24 mouse cellular contexts compared by ENCODE assay signal in genomic region chr12:82276591-82276990, GRCm38 (mm10).
A peak's percentile ranks its signal among the peaks of the same experiment; 100 is the strongest.
DNase-seq lines count a peak whose midpoint lies in the region; ATAC-seq lines count a peak whose summit lies in the region.
"Had no signal": no experiment of that assay in that cellular context is flagged by ENCODE, and none has a peak within 500 bp of the region (broad histone marks: within the 10 kb centered on the region; RNA-seq: fewer than 3 reads in every experiment).

No protein-coding gene starts in this region.

- H3K4me2 ChIP-seq in neural tube, embryonic 14.5 days (ENCODE audit: low read depth, low read length), result no peak overlapping the region
- H3K4me2 ChIP-seq in neural tube, embryonic 15.5 days, result no peak overlapping the region
- H3K4me2 ChIP-seq: embryonic facial prominence, embryonic 13.5 days; embryonic facial prominence, embryonic 15.5 days; forebrain, embryonic 12.5 days had no signal

- H3K4me1 ChIP-seq in neural tube, embryonic 14.5 days (ENCODE audit: control insufficient read depth, insufficient read depth, low read length), result peaks cover 3% of the 10 kb centered on the region; the same call in 1 of the 2 replicates
- H3K4me1 ChIP-seq in neural tube, embryonic 15.5 days, result peaks cover 8% of the 10 kb centered on the region
- H3K4me1 ChIP-seq: forebrain, embryonic 10.5 days; forebrain, embryonic 12.5 days had no signal

- peak; percentile 44; the same call in 1 of the 2 replicates for ATAC-seq in neural tube, embryonic 14.5 days (ENCODE audit: low read depth)
- no peak for ATAC-seq in neural tube, embryonic 15.5 days (ENCODE audit: low FRiP score)
- ATAC-seq: forebrain, embryonic 14.5 days; forebrain, embryonic 16.5 days had no signal

- no peak overlapping the region for H3K9ac ChIP-seq in neural tube, embryonic 14.5 days (replicated peaks; ENCODE audit: low read depth, low read length)
- no peak overlapping the region for H3K9ac ChIP-seq in neural tube, embryonic 15.5 days (replicated peaks)
- H3K9ac ChIP-seq: embryonic facial prominence, embryonic 13.5 days; embryonic facial prominence, embryonic 15.5 days; forebrain, embryonic 12.5 days had no signal

- H3K4me3 ChIP-seq in neural tube, embryonic 14.5 days (ENCODE audit: low read depth, low read length), result no peak overlapping the region
- no peak overlapping the region for H3K4me3 ChIP-seq in neural tube, embryonic 15.5 days (replicated peaks)
- H3K4me3 ChIP-seq: embryonic facial prominence, embryonic 13.5 days; embryonic facial prominence, embryonic 15.5 days; erythroblast, embryonic 14.5 days; forebrain, embryonic 10.5 days; forebrain, embryonic 12.5 days had no signal

- H3K9me3 ChIP-seq in neural tube, embryonic 14.5 days (ENCODE audit: control insufficient read depth, low read length), result no peaks in the 10 kb centered on the region
- H3K9me3 ChIP-seq in neural tube, embryonic 15.5 days (replicated peaks), result no peaks in the 10 kb centered on the region
- H3K9me3 ChIP-seq: embryonic facial prominence, embryonic 13.5 days; embryonic facial prominence, embryonic 15.5 days; forebrain, embryonic 10.5 days; forebrain, embryonic 12.5 days had no signal

- peak; percentile 48 for DNase-seq in Muller cell, postnatal 12 days (ENCODE audit: inconsistent ontology term)
- peak; percentile 72 for DNase-seq in ZHBTc4 (ENCODE audit: low read depth, low spot score)
- no peak for DNase-seq in yolk sac, embryonic 10.5 days (ENCODE audit: low spot score)
- DNase-seq in thymus, postnatal 4 days, result no peak
- DNase-seq in spleen, adult 18-20 months, result no peak
- DNase-seq: adrenal gland, adult 2 months; adrenal gland, postnatal 10 days; adrenal gland, postnatal 25 days; cerebellum, adult 11 months; cerebellum, adult 18-20 months; cerebellum, adult 8-10 months; cerebellum, adult 9-11 months; cerebellum, postnatal 14 days; cerebellum, postnatal 36 days; embryo, embryonic 11 days had no signal

- H3K36me3 ChIP-seq in neural tube, embryonic 14.5 days (ENCODE audit: control insufficient read depth, insufficient read depth, low read length), result no peaks in the 10 kb centered on the region
- H3K36me3 ChIP-seq in neural tube, embryonic 15.5 days, result no peaks in the 10 kb centered on the region
- H3K36me3 ChIP-seq: embryonic facial prominence, embryonic 13.5 days; embryonic facial prominence, embryonic 15.5 days; forebrain, embryonic 10.5 days; forebrain, embryonic 12.5 days had no signal

- no peak overlapping the region for H3K27ac ChIP-seq in neural tube, embryonic 14.5 days (ENCODE audit: low read depth, low read length)
- no peak overlapping the region for H3K27ac ChIP-seq in neural tube, embryonic 15.5 days (replicated peaks)
- H3K27ac ChIP-seq: embryonic facial prominence, embryonic 13.5 days; embryonic facial prominence, embryonic 15.5 days; forebrain, embryonic 10.5 days; forebrain, embryonic 12.5 days had no signal

- 79% methylated on average over 1 of the region's 1 CpGs for WGBS in neural tube, embryonic 14.5 days
- 89% methylated on average over 1 of the region's 1 CpGs for WGBS in neural tube, embryonic 15.5 days

- no peaks in the 10 kb centered on the region for H3K27me3 ChIP-seq in neural tube, embryonic 14.5 days (ENCODE audit: control insufficient read depth, insufficient read depth, low read length)
- no peaks in the 10 kb centered on the region for H3K27me3 ChIP-seq in neural tube, embryonic 15.5 days (replicated peaks)
- H3K27me3 ChIP-seq: embryonic facial prominence, embryonic 13.5 days; embryonic facial prominence, embryonic 15.5 days; forebrain, embryonic 12.5 days had no signal

Comparison
In these comparisons a context has a peak if more than half of its experiments do, and no peak if none do; other contexts are left out.
1. DNase-seq: peak in Muller cell, postnatal 12 days (single experiment) and ZHBTc4 (single experiment); none in yolk sac, embryonic 10.5 days (single experiment), thymus, postnatal 4 days (single experiment) and spleen, adult 18-20 months (0 of 2).